Mouse (Mus musculus) kidney, embryonic 16.5 days (tissue): ENCODE measurements at regions not wholly inside any gene's neighbourhood (a gene's known extent, or its start where the extent isn't known, plus 50 kb on each side); places are given as distances from the start of the nearest gene placed in this dataset.

Source experiments
- ATAC-seq: fragments of 200-750 bp; cut with Nextera tagmentation; 2 replicates; pipeline ENCODE4 v1.8.0; 2017; ENCODE audit warnings: moderate TSS enrichment; ENCODE audit not compliant: low FRiP score, low TSS enrichment
- H3K27ac ChIP-seq: fragments of 300-500 bp; sonication (generic); 2 replicates; pipeline ENCODE4 v1.5.1; 2014; ENCODE audit warnings: low read length
- H3K27me3 ChIP-seq: fragments of 300-500 bp; sonication (generic); 2 replicates; pipeline ENCODE4 v1.6.1; 2014; ENCODE audit warnings: low read length, control low read depth, mixed read lengths; ENCODE audit not compliant: insufficient read depth
- H3K36me3 ChIP-seq: fragments of 300-500 bp; sonication (generic); 2 replicates; pipeline ENCODE4 v1.6.1; 2014; ENCODE audit warnings: low read length, control low read depth, mixed read lengths; ENCODE audit not compliant: insufficient read depth
- H3K4me1 ChIP-seq: fragments of 300-500 bp; sonication (generic); 2 replicates; pipeline ENCODE4 v1.6.1; 2014; ENCODE audit warnings: low read length, control low read depth, mixed read lengths; ENCODE audit not compliant: insufficient read depth
- H3K4me2 ChIP-seq: fragments of 300-500 bp; sonication (generic); replicated peaks from 2 replicates; pipeline ENCODE4 v1.6.1; 2014; ENCODE audit warnings: low read depth, low read length
- H3K4me3 ChIP-seq: fragments of 300-500 bp; sonication (generic); 2 replicates; pipeline ENCODE4 v1.5.1; 2014; ENCODE audit warnings: mild to moderate bottlenecking, low read length
- H3K9ac ChIP-seq: fragments of 300-500 bp; sonication (generic); replicated peaks from 2 replicates; pipeline ENCODE4 v1.6.1; 2014; ENCODE audit warnings: low read length
- H3K9me3 ChIP-seq: fragments of 300-500 bp; sonication (generic); 2 replicates; pipeline ENCODE4 v1.6.1; 2016; ENCODE audit warnings: low read length, control low read depth
- WGBS: fragments of 180-500 bp; shearing (Covaris S2); extraction: QIAGEN DNeasy Blood & Tissue Kit; methylation state at CpG from one replicate; pipeline ENCODE4 v1.1.7; 2014; 5-methylcytosine and 5-hydroxymethylcytosine counted together

DNA sequence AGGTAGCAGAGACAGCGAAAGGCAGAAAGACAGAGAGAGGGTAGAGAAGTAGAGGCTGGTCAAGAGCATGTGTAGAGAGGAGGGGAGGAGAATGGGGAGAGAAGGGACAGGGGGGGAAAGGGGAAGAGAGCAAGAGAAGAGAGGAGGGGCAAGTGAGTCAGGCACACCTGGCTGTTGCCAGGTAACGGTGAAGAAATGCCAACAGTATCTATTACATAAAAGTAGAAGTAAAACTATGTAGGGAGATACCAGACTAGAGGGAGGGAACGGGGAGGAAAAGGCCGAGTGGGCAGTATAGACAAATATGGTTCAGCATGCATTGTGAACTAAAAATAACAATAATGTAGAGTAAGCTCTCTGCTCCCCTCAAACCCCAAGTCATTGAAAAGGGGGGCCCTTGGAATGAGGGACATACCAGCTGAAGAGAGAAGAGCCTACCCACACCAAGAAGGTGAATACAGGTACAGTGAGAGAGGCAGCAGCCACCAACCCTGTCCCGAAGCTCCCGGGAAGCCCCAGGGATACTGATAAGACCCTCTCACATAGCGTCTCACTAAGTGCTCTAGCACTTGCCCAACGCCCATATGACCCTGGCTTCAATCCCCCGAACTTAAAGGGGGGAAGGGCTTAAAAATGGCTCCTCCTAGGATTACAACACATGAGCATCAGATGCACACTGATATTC is 56.0 kb upstream of the Hs6st1 start:
- H3K4me2 ChIP-seq = no peak overlapping the region
- no peak overlapping the region for H3K9ac ChIP-seq
- ATAC-seq = no peak

GRCm38 (mm10) chr1:36013823-36014341 is 54.3 kb upstream of the Hs6st1 start:
- Histone ChIP-seq H3K27ac (peak overlapping the region; percentile 84), H3K4me2 (no peak overlapping the region), H3K9me3 (no peaks in the 10 kb centered on the region), H3K4me3 (no peak overlapping the region), H3K36me3 (no peaks in the 10 kb centered on the region), H3K27me3 (no peaks in the 10 kb centered on the region), H3K9ac (no peak overlapping the region), H3K4me1 (peaks cover 47% of the 10 kb centered on the region)
- peak; percentile 81 for ATAC-seq
- 21% methylated on average over 11 of the region's 11 CpGs for WGBS

More for the DNA sequence above, 56.0 kb upstream of the Hs6st1 start:
- H3K9me3 ChIP-seq = no peaks in the 10 kb centered on the region
- no peak overlapping the region for H3K27ac ChIP-seq
- no peaks in the 10 kb centered on the region for H3K36me3 ChIP-seq
- peaks cover 30% of the 10 kb centered on the region for H3K4me1 ChIP-seq
- 85% methylated on average over 9 of the region's 9 CpGs for WGBS
- no peak overlapping the region for H3K4me3 ChIP-seq
- no peaks in the 10 kb centered on the region for H3K27me3 ChIP-seq

DNA sequence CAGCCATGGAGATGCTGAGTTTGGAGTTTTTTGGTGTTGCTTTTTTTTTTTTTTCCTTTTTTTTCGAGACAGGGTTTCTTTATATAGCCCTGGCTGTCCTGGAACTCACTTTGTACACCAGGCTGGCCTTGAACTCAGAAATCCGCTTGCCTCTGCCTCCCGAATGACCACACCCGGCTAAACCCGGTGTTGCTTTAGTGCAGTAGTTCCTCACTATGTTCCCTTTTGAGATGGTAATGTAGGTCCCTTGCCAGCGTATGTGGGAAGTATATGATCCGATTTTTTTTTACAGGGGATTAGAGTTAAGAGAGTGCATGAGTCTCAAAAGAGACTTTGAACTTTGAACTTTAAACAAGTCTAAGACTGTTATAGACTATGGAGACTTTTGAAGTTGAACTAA is 53.8 kb upstream of the Hs6st1 start:
- Histone ChIP-seq H3K9ac (no peak overlapping the region), H3K4me3 (no peak overlapping the region), H3K27ac (peak overlapping the region; percentile 84), H3K4me2 (no peak overlapping the region), H3K36me3 (no peaks in the 10 kb centered on the region), H3K27me3 (no peaks in the 10 kb centered on the region), H3K4me1 (peaks cover 47% of the 10 kb centered on the region), H3K9me3 (no peaks in the 10 kb centered on the region)
- 73% methylated on average over 7 of the region's 7 CpGs for WGBS
- ATAC-seq = no peak

DNA sequence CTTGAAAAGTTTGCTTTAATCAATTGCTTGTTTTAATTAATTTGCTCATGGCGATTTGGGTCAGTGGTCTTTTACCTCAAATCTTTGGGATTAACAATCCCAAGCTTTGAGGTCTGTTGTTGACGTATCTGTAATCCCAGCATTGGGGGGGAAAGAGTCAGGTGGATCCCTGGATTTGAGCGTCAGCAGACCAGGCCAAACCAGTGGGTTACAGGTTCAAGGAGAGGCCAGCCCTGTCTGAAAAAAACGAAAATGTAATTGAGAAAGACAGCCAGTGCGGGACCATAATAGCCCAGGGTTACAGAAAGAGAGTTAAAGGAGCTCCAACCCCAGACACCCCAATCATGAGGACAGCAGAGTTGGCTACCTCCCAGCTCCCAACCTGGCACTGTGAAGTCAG is 53.0 kb upstream of the Hs6st1 start:
- no peak overlapping the region for H3K4me2 ChIP-seq
- ATAC-seq = no peak
- H3K4me1 ChIP-seq = peaks cover 47% of the 10 kb centered on the region
- no peaks in the 10 kb centered on the region for H3K27me3 ChIP-seq
- 87% methylated on average over 5 of the region's 5 CpGs for WGBS
- no peak overlapping the region for H3K9ac ChIP-seq
- H3K9me3 ChIP-seq = no peaks in the 10 kb centered on the region
- H3K36me3 ChIP-seq = no peaks in the 10 kb centered on the region
- no peak overlapping the region for H3K27ac ChIP-seq
- no peak overlapping the region for H3K4me3 ChIP-seq

GRCm38 (mm10) chr1:36016566-36016965 is 51.6 kb upstream of the Hs6st1 start:
- no peaks in the 10 kb centered on the region for H3K36me3 ChIP-seq
- H3K4me1 ChIP-seq = peaks cover 43% of the 10 kb centered on the region
- ATAC-seq = peak; percentile 53; the same call in 1 of the 2 replicates
- H3K9me3 ChIP-seq = no peaks in the 10 kb centered on the region
- H3K27me3 ChIP-seq = no peaks in the 10 kb centered on the region
- no peak overlapping the region for H3K4me3 ChIP-seq
- 35% methylated on average over 4 of the region's 4 CpGs for WGBS
- peak overlapping the region; percentile 86 for H3K27ac ChIP-seq
- H3K9ac ChIP-seq = no peak overlapping the region
- peak overlapping the region; percentile 20 for H3K4me2 ChIP-seq

DNA sequence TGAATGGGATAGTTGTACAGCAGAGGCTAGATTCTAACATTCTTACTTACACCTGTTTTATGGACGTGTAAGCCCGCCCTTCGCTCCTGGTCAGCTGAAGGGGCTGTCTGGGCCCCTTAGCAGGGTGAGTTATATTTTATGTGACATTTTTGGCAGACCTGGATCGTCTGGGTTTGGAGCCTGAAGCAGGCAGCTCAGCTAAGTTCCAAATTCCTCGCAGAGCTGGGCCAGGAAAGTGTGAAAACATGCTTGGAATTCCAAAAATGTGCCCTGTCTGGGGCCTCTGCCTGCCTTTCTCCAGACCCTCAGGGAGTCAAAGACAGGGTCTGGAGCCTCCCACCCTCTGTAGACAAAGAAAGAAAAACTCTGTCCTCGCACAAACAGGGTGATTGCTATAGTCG is 51.1 kb upstream of the Hs6st1 start:
- 7% methylated on average over 7 of the region's 7 CpGs for WGBS
- H3K36me3 ChIP-seq = no peaks in the 10 kb centered on the region

GRCm38 (mm10) chr1:36017656-36018055 is 50.5 kb upstream of the Hs6st1 start:
- Histone ChIP-seq H3K4me3 (no peak overlapping the region), H3K27ac (peak overlapping the region; percentile 86), H3K36me3 (no peaks in the 10 kb centered on the region), H3K9me3 (no peaks in the 10 kb centered on the region; the same call in 1 of the 2 replicates), H3K4me2 (0 out of 2 replicates have a peak overlapping the region, but pooled peaks have one; percentile 20), H3K27me3 (no peaks in the 10 kb centered on the region), H3K9ac (no peak overlapping the region; the same call in 1 of the 2 replicates), H3K4me1 (peaks cover 40% of the 10 kb centered on the region)
- ATAC-seq = no peak
- 35% methylated on average over 3 of the region's 3 CpGs for WGBS

More for the DNA sequence above, 51.1 kb upstream of the Hs6st1 start:
- H3K4me1 ChIP-seq = peaks cover 43% of the 10 kb centered on the region
- no peaks in the 10 kb centered on the region for H3K9me3 ChIP-seq
- no peak overlapping the region for H3K4me3 ChIP-seq
- H3K27me3 ChIP-seq = no peaks in the 10 kb centered on the region
- peak overlapping the region; percentile 86 for H3K27ac ChIP-seq
- H3K9ac ChIP-seq = no peak overlapping the region
- ATAC-seq = peak; percentile 84
- peak overlapping the region; percentile 20 for H3K4me2 ChIP-seq
